Mouse (Mus musculus): ENCODE data around the gene Zfp800.

Zfp800 gene

GRCm38 (mm10) chr6:28397681-28398203 is at the start of gene Zfp800:
Zfp800 (minus strand) TSS chr6:28398005.
- peak; percentile 18 to 31 for DNase-seq

DNA sequence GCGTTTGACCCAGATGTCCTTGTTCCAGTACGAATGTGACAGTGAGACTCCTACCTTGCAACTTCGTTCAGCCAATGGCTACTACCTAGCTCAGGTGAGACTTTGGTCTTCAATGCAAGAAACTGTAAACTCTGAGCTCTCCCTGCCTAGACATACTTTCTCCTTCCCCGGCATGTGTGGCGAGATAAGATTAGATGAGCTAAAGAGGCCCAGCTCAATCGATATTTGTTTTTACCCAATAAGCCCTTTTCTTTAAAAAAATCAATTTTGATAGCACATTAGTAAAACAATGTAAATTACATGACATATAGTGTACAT is 33.7 kb upstream of the Zfp800 start:
- no peak for DNase-seq

GRCm38 (mm10) chr6:28430795-28431537 is 33.2 kb upstream of the Zfp800 start:
- no peak for DNase-seq

DNA sequence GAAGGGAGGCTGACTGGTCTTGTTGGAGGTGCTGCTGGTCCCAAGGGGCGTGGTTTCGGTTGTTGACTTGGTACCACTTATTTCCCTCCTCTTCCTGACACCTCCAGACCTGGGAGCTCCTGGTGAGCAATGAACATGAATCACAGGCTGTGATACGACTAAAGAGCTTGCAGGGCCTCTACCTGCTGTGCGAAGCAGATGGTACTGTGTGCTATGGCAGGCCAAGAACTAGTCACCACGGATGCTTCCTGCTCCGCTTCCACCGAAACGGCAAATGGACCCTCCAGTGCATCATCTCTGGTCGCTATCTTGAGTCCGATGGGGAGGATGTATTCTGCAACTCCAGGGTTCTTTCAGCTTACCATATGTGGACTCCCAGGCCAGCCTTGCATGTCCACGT is 32.1 kb upstream of the Zfp800 start:
- DNase-seq = peak; percentile 25 to 58

DNA sequence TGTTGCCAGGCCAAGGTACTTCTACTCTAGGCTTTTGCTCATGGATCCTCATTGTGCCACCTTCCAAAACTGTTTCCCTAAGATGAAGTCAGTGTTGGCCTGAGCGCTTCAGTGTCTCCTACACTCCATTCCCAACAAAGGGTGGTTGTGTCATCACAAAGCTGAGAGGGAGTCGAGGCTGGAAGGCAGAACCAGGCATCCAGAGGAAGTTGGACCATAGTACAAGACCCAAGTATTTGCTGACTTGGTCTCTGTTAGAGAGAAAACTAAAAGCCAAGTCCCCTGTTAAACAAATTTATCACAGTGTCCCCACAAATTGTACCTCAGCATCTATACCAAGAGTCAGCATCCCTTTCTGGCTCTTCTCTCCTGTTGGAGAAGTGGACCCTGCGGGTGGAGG is 30.5 kb upstream of the Zfp800 start, which contains the start of gene Gcc1:
TSS of gene Gcc1 (minus strand) at position 101 of the 400 bp plus-strand sequence.
- no peak for DNase-seq

DNA sequence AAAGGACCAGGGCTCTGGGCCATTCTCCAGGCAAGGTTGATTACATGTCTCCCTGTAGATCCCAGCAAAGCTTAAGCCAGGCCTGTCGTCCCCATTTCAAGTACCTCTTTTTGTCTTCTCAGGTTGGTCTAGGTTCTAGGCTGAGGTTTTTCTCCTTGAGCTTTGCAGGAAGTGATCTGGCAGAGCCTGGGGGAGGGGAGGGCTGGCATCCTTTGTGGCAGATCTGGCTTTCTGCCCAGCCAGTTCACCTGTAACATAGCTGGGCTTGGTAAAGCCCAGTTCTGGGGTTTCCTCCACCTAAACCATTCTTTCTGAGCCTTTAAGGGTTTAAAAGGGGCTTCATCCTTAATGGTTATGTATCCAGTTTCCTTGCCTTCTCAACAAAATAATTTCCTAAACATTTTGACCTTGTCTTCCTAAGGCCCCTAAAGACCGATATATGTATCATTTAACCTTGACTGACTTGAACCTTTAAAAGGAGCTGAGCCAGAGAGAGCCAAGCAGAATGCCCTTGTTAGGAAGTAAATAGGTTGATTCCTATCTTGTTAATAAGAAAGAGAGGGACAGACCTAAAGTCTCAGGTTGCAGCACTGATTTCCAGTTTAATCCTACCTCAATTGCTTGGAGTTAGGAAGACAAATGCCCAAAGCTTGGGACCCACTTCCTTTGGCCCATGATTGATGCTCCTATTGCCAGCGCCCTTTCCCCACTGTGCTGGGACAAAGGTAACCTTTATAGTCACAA is 29.5 kb upstream of the Zfp800 start, which contains the start of gene Fscn3:
TSS of gene Fscn3 (plus strand) at position 694 of the 744 bp plus-strand sequence.
- peak; percentile 56 to 61 for DNase-seq

DNA sequence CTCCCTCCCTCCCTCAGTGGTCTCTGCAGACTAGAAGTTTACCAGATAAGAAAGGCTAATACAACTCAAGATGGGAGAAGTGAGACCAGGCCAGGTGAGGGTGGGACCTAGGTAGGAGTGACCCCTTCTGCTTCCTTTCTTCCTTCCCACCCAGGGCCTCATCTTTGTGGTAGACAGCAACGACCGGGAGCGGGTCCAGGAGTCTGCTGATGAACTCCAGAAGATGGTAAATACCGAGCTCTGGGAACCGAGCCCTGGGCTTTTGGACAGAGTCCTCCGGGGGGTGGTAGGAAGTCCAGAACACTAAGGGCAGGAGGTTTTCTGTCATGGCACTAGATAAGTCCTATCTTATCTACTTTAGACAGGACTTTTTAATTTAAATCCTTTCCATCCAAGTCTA is 27.2 kb upstream of the Zfp800 start:
- peak; percentile 22 to 25 for DNase-seq

- peak; percentile 69 to 75 for DNase-seq
Observed at GRCm38 (mm10) chr6:28423767-28424695, 26.2 kb upstream of the Zfp800 start.

DNA sequence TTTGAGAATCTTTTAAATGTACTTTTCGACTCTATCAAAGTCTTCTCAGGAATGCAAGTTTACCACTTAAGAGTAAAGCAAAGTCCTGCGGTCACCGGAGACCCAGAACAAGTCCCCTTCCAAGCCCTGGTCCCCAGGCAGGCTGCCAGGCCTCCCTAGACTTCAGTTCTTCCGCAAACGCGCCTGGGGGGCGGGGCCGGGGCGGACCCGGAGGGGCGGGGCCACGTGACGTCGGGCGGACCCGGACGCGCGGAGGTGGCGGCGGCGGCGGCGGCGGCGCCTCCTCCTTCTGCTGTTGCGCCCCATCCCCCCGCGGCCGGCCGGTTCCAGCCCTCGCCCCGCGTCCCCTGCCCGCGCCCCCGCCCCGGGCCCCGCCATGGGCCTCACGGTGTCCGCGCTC is 25.5 kb upstream of the Zfp800 start, which contains the start of gene Arf5:
TSS of gene Arf5 (plus strand) at position 248 of the 400 bp plus-strand sequence.
- peak; percentile 96 to 98 for DNase-seq

GRCm38 (mm10) chr6:28422651-28423290 is 25.0 kb upstream of the Zfp800 start:
- DNase-seq = peak in 1 of 2 experiments; percentile 13

- peak; percentile 92 to 93 for DNase-seq
Observed at GRCm38 (mm10) chr6:28421469-28422000, 23.7 kb upstream of the Zfp800 start.

GRCm38 (mm10) chr6:28420865-28421264 is 23.1 kb upstream of the Zfp800 start:
- no peak for DNase-seq

GRCm38 (mm10) chr6:28420361-28420760 is 22.6 kb upstream of the Zfp800 start:
- no peak for DNase-seq

DNA sequence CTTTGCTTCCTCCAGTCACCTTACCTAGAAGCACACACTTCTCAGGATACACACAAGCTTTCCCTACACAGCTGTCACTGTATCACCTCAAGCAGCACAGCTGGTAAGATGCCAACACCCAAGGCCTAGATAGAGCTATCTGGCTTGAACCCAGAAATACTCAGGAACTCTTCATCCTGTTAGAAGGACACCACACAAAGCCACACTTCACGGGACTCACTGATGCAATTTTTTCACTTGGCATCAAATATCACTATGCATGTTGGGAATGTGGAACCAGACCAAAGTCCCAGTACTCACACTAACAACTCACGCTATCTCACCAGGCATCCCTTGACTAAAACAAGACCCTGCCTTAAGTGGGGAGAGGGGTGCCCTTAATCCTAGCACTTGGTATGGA is 21.9 kb upstream of the Zfp800 start:
- DNase-seq = no peak

- DNase-seq = peak; percentile 84 to 86
Observed at GRCm38 (mm10) chr6:28418449-28418848, 20.6 kb upstream of the Zfp800 start.

DNA sequence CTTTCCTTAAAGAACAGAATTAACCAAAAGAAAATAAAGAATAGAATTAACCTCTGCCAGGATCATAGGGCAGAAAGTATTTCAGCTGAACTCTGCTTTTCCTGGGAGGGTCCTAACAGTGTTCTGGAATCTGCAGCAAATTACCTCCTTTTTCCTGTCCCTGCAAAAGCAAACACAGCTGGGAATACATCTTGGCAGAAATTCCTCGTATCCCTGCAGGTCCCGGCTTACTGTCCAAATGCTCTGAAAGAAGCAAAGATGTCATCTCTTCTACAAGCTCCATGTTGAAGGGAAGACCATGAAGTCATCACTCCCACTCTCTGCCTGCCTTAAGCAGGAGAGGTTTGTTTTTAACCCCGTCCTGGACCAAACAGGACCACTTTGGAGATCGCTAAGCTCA is 19.2 kb upstream of the Zfp800 start:
- no peak for DNase-seq

GRCm38 (mm10) chr6:28411236-28411635 is 13.4 kb upstream of the Zfp800 start:
- no peak for DNase-seq

DNA sequence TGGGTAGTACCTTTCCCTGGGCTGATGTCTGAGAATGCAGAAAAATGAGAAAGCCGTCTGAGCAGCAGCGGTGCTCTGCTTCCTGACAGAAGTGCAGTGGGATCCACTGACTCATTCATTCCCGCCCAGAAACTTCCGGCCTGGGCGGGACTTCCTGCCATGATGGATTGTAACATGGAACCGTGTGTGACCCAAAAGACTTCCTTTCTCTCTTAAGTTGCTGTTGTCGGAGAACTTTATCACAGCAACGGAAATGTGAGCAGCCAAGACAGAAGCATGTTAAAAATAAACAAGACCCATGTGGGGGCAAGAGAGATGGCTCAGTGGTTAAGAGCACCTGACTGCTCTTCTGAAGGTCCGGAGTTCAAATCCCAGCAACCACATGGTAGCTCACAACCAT is 12.2 kb upstream of the Zfp800 start:
- no peak for DNase-seq

GRCm38 (mm10) chr6:28399791-28400190 is 2.0 kb upstream of the Zfp800 start:
- peak; percentile 13 to 25 for DNase-seq

DNA sequence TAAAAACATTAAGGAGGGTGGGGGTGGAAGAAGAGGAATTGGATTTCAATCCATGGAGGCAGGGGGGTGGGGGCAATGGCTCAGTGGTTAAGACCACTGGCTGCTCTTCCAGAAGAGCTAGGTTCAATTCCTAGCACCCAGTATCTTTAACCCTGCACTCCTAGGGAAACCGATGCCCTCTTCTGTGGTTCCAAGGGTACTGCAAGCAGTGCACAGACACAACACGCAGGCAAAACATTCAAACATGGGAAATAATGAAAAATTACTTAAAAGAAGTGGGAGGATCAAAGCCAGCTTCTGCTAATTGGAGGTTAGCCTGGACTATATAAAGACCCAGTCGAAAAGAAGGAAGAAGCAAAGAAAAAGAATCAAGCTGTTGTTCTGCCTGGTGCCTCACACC is 921 bp upstream of the Zfp800 start:
- peak in 1 of 2 experiments; percentile 20 for DNase-seq

- DNase-seq = peak; percentile 28 to 43
Observed at GRCm38 (mm10) chr6:28396853-28397457, 850 bp downstream of the Zfp800 start.
